Mouse (Mus musculus): ENCODE results near the gene Ica1l.
"Not testable (repeated sequence)": the region's sequence is repeated elsewhere in the genome, so short reads cannot be mapped to it uniquely, and the experiment has no call there.

Ica1l gene

DNA sequence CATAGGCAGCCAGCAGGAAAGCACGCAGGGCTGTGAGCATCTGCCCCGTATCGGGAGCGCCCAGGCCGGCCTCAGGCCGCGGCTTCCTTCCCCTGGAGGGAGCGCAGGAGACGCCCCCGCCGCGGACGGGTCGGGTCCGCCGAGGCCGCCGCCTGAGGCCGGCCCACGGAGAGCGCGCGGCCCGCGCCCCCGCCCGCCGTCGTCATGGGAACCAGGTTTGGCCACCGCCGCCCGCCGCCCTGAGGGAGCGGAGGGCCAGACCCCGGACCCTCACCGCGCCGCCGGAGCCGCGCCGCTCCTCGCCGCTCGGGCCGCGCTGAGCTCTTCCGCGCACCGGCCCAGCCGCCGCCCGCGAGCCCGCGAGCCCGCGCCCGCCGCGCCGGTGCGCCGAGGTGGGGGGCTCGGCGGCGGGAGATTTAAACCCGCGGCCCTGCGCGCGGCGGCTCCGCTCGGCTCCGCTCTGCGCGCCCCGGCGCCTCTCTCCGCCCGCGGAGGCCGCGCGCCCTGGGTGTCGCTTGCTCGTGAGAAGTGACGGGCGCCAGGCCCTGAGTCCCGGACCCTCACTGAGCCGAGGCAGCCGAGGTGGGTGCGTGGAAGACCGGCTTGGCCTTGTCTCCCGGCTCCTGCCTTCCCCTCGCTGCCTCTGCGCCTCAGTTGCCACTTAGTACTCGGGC is at the start of gene Ica1l:
TSS of gene Ica1l (minus strand) at position 389 of the 674 bp plus-strand sequence.
- DNase-seq: peak; percentile 55

DNA sequence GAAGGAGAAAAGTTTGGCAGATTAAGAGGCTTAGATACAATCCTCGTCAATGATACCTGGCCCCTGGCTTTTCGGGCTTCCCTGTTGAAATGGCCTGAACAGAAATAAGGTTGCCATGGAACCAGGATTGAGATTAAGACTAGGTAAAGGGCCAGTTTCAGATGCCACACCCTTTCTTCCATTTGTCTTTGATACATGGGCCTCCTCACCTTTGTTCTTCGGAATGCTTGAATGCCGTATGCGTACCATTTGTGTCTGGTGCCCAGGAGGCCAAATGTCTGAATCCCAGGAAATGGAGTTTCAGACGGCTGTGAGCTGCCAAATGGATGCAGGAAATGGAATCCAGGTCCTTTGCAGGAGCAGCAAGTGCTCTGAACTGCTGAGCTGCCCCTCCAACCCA is 33.4 kb upstream of the Ica1l start:
- DNase-seq: no peak

GRCm38 (mm10) chr1:60075590-60075989 is 32.6 kb upstream of the Ica1l start:
- no peak for DNase-seq

DNA sequence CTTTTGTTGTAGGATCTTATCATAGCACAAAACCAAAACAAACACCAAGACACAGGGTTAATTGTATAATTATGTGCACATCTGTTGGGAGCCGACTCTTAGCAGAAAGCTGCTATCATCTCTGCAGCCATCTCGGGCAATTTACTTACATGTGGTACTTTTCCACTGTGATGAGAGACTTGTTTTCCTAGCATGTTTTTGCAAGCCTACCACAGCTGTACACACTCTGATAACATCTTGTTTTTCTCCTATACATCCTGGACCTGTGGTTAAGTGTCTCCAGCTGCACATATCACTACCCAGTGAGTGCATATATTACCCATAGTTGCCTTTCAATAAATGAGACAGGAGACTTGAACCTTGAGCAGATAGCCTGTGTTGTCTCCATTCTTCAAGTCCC is 32.0 kb upstream of the Ica1l start:
- DNase-seq: no peak

DNA sequence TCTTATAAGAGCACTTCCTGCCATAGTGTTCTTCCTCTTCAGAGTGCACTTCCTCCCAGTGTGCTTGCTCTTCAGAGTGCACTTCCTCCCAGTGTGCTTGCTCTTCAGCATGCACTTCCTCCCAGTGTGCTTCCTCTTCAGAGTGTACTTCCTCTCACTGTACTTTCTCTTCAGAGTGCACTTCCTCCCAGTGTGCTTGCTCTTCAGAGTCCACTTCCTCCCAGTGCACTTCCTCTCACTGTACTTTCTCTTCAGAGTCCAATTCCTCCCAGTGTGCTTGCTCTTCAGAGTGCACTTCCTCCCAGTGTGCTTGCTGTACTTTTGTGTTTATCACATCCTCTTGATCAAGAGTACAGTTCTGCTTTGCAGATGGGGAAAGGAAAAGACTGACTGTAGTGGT is 27.7 kb upstream of the Ica1l start:
- not testable (repeated sequence) for DNase-seq

DNA sequence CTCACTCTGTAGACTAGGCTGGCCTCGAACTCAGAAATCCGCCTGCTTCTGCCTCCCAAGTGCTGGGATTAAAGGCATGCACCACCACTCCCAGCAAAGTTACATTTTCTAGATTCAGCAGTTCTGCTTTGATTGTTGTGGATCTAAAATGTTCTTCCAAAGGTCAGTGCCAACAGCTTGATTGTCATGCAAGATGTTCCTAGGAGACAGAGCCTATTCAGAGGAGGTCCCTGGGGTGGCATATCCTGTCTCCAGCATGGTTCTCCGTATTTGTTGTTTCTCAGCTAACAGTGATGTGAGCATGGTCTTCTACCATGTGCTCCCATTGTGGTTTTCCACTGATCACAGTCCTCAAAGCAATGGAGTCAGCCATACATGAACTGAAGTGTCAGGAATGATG is 13.3 kb upstream of the Ica1l start:
- no peak for DNase-seq

DNA sequence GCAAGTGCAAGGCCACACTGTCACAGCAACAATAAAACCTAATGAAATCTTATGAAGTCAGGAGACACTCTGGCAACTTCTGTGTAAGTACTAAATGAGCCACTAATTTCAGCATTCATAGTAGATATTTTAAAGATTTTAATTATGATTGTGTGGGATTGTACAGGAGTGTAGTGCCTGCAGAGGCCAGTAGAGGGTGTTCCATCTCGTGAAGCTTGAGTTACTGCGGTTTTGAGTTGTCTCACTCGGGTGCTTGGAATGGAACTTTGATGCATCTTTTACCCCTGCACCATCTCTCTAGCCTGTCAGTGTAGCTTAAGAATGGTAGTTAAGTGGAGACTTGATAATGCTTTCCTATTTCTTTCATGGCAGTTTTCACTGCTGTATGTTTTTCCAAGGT is 11.7 kb upstream of the Ica1l start:
- DNase-seq: no peak

GRCm38 (mm10) chr1:60047481-60047880 is 4.5 kb upstream of the Ica1l start:
- not testable (repeated sequence) for DNase-seq

DNA sequence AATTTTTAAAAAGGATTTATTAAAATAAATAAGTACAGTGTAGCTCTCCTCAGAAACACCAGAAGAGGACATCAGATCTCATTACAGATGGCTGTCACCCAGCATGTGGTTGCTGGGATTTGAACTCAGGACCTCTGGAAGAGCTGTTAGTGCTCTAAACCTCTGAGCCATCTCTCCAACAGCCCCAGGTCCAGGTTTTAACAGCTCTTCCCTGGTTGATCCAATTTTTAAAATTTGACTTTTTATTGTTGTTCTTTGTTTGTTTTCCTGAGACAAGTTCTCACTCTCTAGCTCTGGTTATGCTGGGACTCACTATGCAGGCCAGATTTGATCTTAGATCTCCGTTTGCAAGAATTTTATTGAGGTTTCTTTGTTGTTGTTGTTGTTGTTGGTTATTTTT is 1.6 kb upstream of the Ica1l start:
- no peak for DNase-seq

DNA sequence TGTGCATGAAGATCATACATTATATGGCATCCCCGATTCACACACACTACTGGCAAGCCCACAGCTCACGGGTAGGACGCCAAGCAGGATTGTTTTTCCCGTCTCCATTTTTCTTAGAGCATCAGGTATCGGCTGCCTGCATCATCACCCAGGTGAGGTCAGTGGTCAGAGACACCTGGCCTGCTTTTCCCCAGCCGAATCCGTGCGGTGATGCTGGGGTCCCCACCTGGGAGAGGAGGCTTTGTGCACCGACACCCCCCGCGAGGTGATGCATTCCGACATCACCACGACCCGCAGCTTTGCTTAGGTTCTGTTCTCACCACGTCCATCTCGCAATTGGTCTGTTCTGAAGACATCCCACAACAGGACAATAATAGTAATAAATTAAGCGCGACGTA is 587 bp downstream of the Ica1l start:
- DNase-seq: peak; percentile 9

GRCm38 (mm10) chr1:60035044-60035443 is 7.9 kb downstream of the Ica1l start:
- DNase-seq: no peak

- no peak for DNase-seq
These were observed 25.9 kb downstream of the Ica1l start for GRCm38 (mm10) chr1:60017031-60017469.

DNA sequence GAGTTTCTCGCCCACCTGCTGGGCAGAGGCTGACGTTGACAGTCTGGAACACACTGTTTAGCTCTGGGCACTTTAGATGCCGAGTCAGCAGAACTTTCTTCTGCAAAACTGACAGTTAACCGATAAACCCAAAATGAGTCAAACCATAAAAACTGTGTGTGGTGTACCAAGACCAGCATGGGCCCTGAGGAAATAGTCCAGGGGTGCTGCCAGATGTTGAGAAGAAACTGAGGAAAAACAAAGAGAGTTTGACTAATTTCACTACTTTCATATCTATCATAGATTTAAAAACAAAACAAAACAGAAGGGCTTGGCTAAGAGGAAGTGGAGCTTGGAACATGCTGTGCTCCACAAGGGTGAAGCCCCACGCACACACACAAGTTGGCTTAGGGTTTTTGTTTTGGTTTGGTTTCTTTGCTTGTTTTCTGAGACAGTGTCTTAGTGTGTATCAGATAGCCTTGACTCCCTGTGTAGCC is 26.8 kb downstream of the Ica1l start:
- DNase-seq: no peak

DNA sequence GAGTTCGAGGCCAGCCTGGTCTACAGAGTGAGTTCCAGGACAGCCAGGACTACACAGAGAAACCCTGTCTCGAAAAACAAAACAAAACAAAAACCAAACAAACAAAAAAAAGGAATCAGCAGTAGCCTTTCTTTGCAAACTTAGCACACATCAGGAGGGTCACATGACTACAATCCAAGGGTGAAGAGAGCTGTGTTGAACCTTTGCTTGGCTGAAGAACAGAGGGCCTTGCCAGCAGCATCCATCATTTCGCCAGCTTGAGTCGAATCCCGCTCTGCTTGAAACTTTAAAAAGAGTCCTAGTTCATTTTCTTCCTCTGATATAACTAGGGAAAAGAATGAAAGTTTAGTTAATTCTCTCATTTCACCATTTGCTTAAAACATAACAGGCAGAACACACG is 27.5 kb downstream of the Ica1l start:
- DNase-seq: no peak

GRCm38 (mm10) chr1:60013779-60014178 is 29.2 kb downstream of the Ica1l start:
- no peak for DNase-seq

DNA sequence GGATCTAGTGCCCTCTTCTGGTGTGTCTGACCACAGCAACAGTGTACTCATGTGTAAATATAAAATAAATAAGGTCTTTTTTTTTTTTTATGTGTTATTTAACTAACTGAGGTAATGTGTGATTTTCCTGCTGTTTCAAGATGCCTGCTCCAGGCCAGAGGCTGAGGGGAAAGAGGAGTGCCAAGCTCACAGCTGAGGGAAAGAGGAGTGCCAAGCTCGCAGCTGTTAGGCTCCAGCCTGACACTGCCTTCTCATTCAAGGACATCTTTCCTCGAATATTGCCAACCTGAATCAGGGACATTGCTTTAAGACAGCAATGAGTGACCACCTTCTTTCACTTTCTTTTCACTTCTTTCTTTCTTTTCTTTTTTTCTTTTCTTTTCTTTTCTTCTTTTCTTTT is 34.2 kb downstream of the Ica1l start:
- DNase-seq: no peak

GRCm38 (mm10) chr1:60007337-60007736 is 35.6 kb downstream of the Ica1l start:
- no peak for DNase-seq

GRCm38 (mm10) chr1:60000319-60000718 is 42.7 kb downstream of the Ica1l start:
- no peak for DNase-seq

GRCm38 (mm10) chr1:59997352-59997751 is 45.6 kb downstream of the Ica1l start:
- no peak for DNase-seq

GRCm38 (mm10) chr1:59995646-59996045 is 47.3 kb downstream of the Ica1l start:
- no peak for DNase-seq

GRCm38 (mm10) chr1:59987399-59988040 is 55.5 kb downstream of the Ica1l start:
- peak; percentile 57 for DNase-seq

GRCm38 (mm10) chr1:59986626-59987025 is 56.4 kb downstream of the Ica1l start:
- DNase-seq: no peak

GRCm38 (mm10) chr1:59967291-59967690 is 75.7 kb downstream of the Ica1l start:
- DNase-seq: peak; percentile 29

DNA sequence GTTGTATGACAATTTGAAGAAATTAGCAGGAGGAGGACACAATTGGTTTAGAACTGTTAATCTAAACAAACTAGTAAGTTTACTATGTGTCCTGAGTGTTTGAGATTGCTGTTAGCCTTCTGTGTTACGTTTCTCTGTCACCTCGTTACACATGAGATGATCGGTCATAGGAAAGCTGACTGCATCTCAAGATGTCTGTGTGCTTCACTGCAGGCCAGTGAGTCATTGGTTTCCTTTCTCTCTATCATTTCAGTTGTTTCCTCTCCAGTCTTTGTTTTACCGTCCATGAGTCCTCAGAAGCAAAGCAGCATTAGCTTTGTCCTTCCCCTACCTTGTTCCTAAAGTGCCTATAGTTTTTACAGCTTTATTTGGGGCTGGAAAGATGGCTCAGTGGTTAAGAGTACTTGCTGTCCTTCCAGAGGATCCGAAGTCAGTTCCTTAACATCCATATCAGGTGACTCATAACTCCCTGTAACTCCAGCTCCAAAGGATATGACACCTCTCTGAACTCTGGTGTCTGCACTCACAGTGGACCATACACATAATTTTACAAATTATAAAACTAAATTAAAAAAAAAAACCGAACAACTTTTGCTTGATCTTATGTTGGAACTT is 76.7 kb downstream of the Ica1l start:
- DNase-seq: no peak
